Comparison of ENCODE assay signal across 8 mouse cellular contexts in genomic region chr1:34236254-34236723, GRCm38 (mm10).
A peak's percentile ranks its signal among the peaks of the same experiment; 100 is the strongest.
DNase-seq lines count a peak whose midpoint lies in the region; ATAC-seq and TF ChIP-seq lines count a peak whose summit lies in the region.

No protein-coding gene starts in this region.

- ATAC-seq in forebrain, postnatal 0 days: peak; percentile 68
- ATAC-seq in hindbrain, embryonic 11.5 days (ENCODE audit: low FRiP score): peak; percentile 92
- peak; percentile 85 for ATAC-seq in limb, embryonic 13.5 days (ENCODE audit: low FRiP score, low read depth)
- ATAC-seq in midbrain, embryonic 12.5 days (ENCODE audit: low FRiP score, low read depth): peak; percentile 91
- peak; percentile 89 for ATAC-seq in stomach, embryonic 16.5 days (ENCODE audit: insufficient read depth, low FRiP score)

- peak overlapping the region; percentile 28; the same call in 1 of the 2 replicates for H3K9ac ChIP-seq in forebrain, postnatal 0 days
- H3K9ac ChIP-seq in hindbrain, embryonic 11.5 days (ENCODE audit: low read depth, low read length): peak overlapping the region; percentile 38
- H3K9ac ChIP-seq in limb, embryonic 13.5 days: peak overlapping the region; percentile 72
- H3K9ac ChIP-seq in midbrain, embryonic 12.5 days (replicated peaks): peak overlapping the region; percentile 53
- peak overlapping the region; percentile 76 for H3K9ac ChIP-seq in stomach, embryonic 16.5 days (ENCODE audit: low read length)

- no peak overlapping the region for H3K27ac ChIP-seq in forebrain, postnatal 0 days (ENCODE audit: low read depth, low read length)
- no peak overlapping the region for H3K27ac ChIP-seq in hindbrain, embryonic 11.5 days (ENCODE audit: low read depth, low read length)
- H3K27ac ChIP-seq in limb, embryonic 13.5 days: 0 out of 2 replicates have a peak overlapping the region, but pooled peaks have one; percentile 15
- peak overlapping the region; percentile 35; the same call in 1 of the 2 replicates for H3K27ac ChIP-seq in midbrain, embryonic 12.5 days (replicated peaks)
- peak overlapping the region; percentile 20; the same call in 1 of the 2 replicates for H3K27ac ChIP-seq in stomach, embryonic 16.5 days (ENCODE audit: low read length)

- peak overlapping the region; percentile 63 for H3K4me2 ChIP-seq in forebrain, postnatal 0 days (ENCODE audit: low read depth)
- peak overlapping the region; percentile 68 for H3K4me2 ChIP-seq in hindbrain, embryonic 11.5 days (replicated peaks; ENCODE audit: low read depth, low read length)
- peak overlapping the region; percentile 88 for H3K4me2 ChIP-seq in limb, embryonic 13.5 days (replicated peaks)
- H3K4me2 ChIP-seq in midbrain, embryonic 12.5 days (replicated peaks): peak overlapping the region; percentile 72
- H3K4me2 ChIP-seq in stomach, embryonic 16.5 days (ENCODE audit: low read depth, low read length): peak overlapping the region; percentile 78

- H3K27me3 ChIP-seq in forebrain, postnatal 0 days (ENCODE audit: insufficient read depth, low read length): no peaks in the 10 kb centered on the region
- H3K27me3 ChIP-seq in hindbrain, embryonic 11.5 days (ENCODE audit: control insufficient read depth, insufficient read depth, low read length): no peaks in the 10 kb centered on the region
- H3K27me3 ChIP-seq in limb, embryonic 13.5 days: peaks cover 8% of the 10 kb centered on the region; the same call in 1 of the 2 replicates
- peaks cover 13% of the 10 kb centered on the region; the same call in 1 of the 2 replicates for H3K27me3 ChIP-seq in midbrain, embryonic 12.5 days
- no peaks in the 10 kb centered on the region for H3K27me3 ChIP-seq in stomach, embryonic 16.5 days (ENCODE audit: control insufficient read depth, insufficient read depth, low read length)

- TF ChIP-seq CTCF in forebrain, postnatal 0 days (IDR thresholded peaks at IDR 0.05; ENCODE audit: low read depth): no peak

- peak overlapping the region; percentile 32 for H3K4me3 ChIP-seq in forebrain, postnatal 0 days (ENCODE audit: low read depth, low read length)
- peak overlapping the region; percentile 33 for H3K4me3 ChIP-seq in hindbrain, embryonic 11.5 days (ENCODE audit: low read depth, low read length)
- H3K4me3 ChIP-seq in limb, embryonic 13.5 days: peak overlapping the region; percentile 53
- H3K4me3 ChIP-seq in midbrain, embryonic 12.5 days: peak overlapping the region; percentile 43
- peak overlapping the region; percentile 61 for H3K4me3 ChIP-seq in stomach, embryonic 16.5 days (replicated peaks; ENCODE audit: low read length)

- H3K9me3 ChIP-seq in forebrain, postnatal 0 days (ENCODE audit: low read length): no peaks in the 10 kb centered on the region
- H3K9me3 ChIP-seq in hindbrain, embryonic 11.5 days (ENCODE audit: control insufficient read depth, low read length): no peaks in the 10 kb centered on the region
- H3K9me3 ChIP-seq in limb, embryonic 13.5 days: no peaks in the 10 kb centered on the region
- H3K9me3 ChIP-seq in midbrain, embryonic 12.5 days: no peaks in the 10 kb centered on the region
- no peaks in the 10 kb centered on the region for H3K9me3 ChIP-seq in stomach, embryonic 16.5 days (replicated peaks; ENCODE audit: control insufficient read depth, low read length)

- 1% methylated on average over 28 of the region's 28 CpGs for WGBS in forebrain, postnatal 0 days
- 0% methylated on average over 28 of the region's 28 CpGs for WGBS in hindbrain, embryonic 11.5 days
- WGBS in limb, embryonic 13.5 days: under 1% methylated on average over 28 of the region's 28 CpGs
- under 1% methylated on average over 28 of the region's 28 CpGs for WGBS in midbrain, embryonic 12.5 days
- WGBS in stomach, embryonic 16.5 days: under 1% methylated on average over 28 of the region's 28 CpGs

- peaks cover 6% of the 10 kb centered on the region; the same call in 1 of the 2 replicates for H3K4me1 ChIP-seq in forebrain, postnatal 0 days (ENCODE audit: insufficient read depth)
- peaks cover 6% of the 10 kb centered on the region; the same call in 1 of the 2 replicates for H3K4me1 ChIP-seq in hindbrain, embryonic 11.5 days (replicated peaks; ENCODE audit: control insufficient read depth, insufficient read depth, low read length)
- H3K4me1 ChIP-seq in limb, embryonic 13.5 days: peaks cover 30% of the 10 kb centered on the region
- H3K4me1 ChIP-seq in midbrain, embryonic 12.5 days: peaks cover 42% of the 10 kb centered on the region
- H3K4me1 ChIP-seq in stomach, embryonic 16.5 days (ENCODE audit: control insufficient read depth, insufficient read depth, low read length): peaks cover 13% of the 10 kb centered on the region

- no peaks in the 10 kb centered on the region for H3K36me3 ChIP-seq in forebrain, postnatal 0 days (ENCODE audit: insufficient read depth)
- no peaks in the 10 kb centered on the region for H3K36me3 ChIP-seq in hindbrain, embryonic 11.5 days (ENCODE audit: control insufficient read depth, insufficient read depth, low read length)
- H3K36me3 ChIP-seq in limb, embryonic 13.5 days: peaks cover 8% of the 10 kb centered on the region
- no peaks in the 10 kb centered on the region for H3K36me3 ChIP-seq in midbrain, embryonic 12.5 days
- H3K36me3 ChIP-seq in stomach, embryonic 16.5 days (ENCODE audit: control insufficient read depth, insufficient read depth, low read length): no peaks in the 10 kb centered on the region

- DNase-seq in layer of hippocampus, adult 11-12 months (ENCODE audit: low spot score): peak; percentile 26
- no peak for DNase-seq in layer of hippocampus, adult 18-20 months (ENCODE audit: low spot score in 2 of 2)
- peak; percentile 46 to 47 for DNase-seq in cerebellum, adult 18-20 months
- DNase-seq in forebrain, postnatal 0 days: peak; percentile 34
- peak; percentile 81 for DNase-seq in hindbrain, embryonic 11.5 days (ENCODE audit: low spot score)

Comparison
In these comparisons a context has a peak if more than half of its experiments do, and no peak if none do; other contexts are left out.
1. DNase-seq: peak in layer of hippocampus, adult 11-12 months (single experiment), cerebellum, adult 18-20 months (2 of 2), forebrain, postnatal 0 days (single experiment) and hindbrain, embryonic 11.5 days (single experiment); none in layer of hippocampus, adult 18-20 months (0 of 2).
2. H3K27ac ChIP-seq: peak in limb, embryonic 13.5 days (single experiment), midbrain, embryonic 12.5 days (single experiment) and stomach, embryonic 16.5 days (single experiment); none in forebrain, postnatal 0 days (single experiment) and hindbrain, embryonic 11.5 days (single experiment).
3. Peak in every context shown above with its lines, with median percentiles within 50 percentile points of each other: ATAC-seq, H3K4me2 ChIP-seq, H3K4me3 ChIP-seq and H3K9ac ChIP-seq.